Mouse (Mus musculus) midbrain, embryonic 13.5 days (tissue): Measurements from ENCODE around the gene BC049715. TPM values are rescaled to one million over a fixed set of nuclear protein-coding genes. Genes with fewer than 3 reads are reported as not detected.

Experiments
- ATAC-seq: fragments of 200-750 bp; cut with Nextera tagmentation; 2 replicates; pipeline ENCODE4 v1.8.0; 2017; ENCODE audit warnings: mild to moderate bottlenecking, moderate TSS enrichment, moderate library complexity
- H3K27ac ChIP-seq: fragments of 300-500 bp; sonication (generic); 2 replicates; pipeline ENCODE4 v1.5.1; 2015; ENCODE audit warnings: inconsistent platforms, mild to moderate bottlenecking, moderate library complexity
- H3K27me3 ChIP-seq: fragments of 300-500 bp; sonication (generic); 2 replicates; pipeline ENCODE4 v1.6.1; 2015; ENCODE audit warnings: mild to moderate bottlenecking, inconsistent platforms
- H3K36me3 ChIP-seq: fragments of 300-500 bp; sonication (generic); 2 replicates; pipeline ENCODE4 v1.6.1; 2015; ENCODE audit warnings: mild to moderate bottlenecking, inconsistent platforms
- H3K4me1 ChIP-seq: fragments of 300-500 bp; sonication (generic); replicated peaks from 2 replicates; pipeline ENCODE4 v1.6.1; 2015; ENCODE audit warnings: inconsistent platforms
- H3K4me2 ChIP-seq: fragments of 300-500 bp; sonication (generic); replicated peaks from 2 replicates; pipeline ENCODE4 v1.6.1; 2015; ENCODE audit warnings: moderate library complexity, mild to moderate bottlenecking, inconsistent platforms
- H3K4me3 ChIP-seq: fragments of 300-500 bp; sonication (generic); replicated peaks from 2 replicates; pipeline ENCODE4 v1.5.1; 2015; ENCODE audit warnings: mild to moderate bottlenecking, inconsistent platforms
- H3K9ac ChIP-seq: fragments of 300-500 bp; sonication (generic); replicated peaks from 2 replicates; pipeline ENCODE4 v1.6.1; 2015; ENCODE audit warnings: mild to moderate bottlenecking, inconsistent platforms
- H3K9me3 ChIP-seq: fragments of 300-500 bp; sonication (generic); 2 replicates; pipeline ENCODE4 v1.6.1; 2016; ENCODE audit warnings: mild to moderate bottlenecking, inconsistent platforms
- WGBS: fragments of 180-500 bp; shearing (Covaris S2); methylation state at CpG from one replicate; pipeline ENCODE4 v1.1.7; 2015; 5-methylcytosine and 5-hydroxymethylcytosine counted together
- polyA plus RNA-seq: library from polyadenylated mRNA; unstranded; fragments of >200 nt; fragmentation: Nextera tagmentation; extraction: Ambion mirVana; gene quantifications from 2 replicates; pipeline ENCODE4 v1.2.1, GENCODE M21; 2015

BC049715 gene
- polyA plus RNA-seq, 1 experiment from 2014 or later: 1.7 TPM

GRCm38 (mm10) chr6:136856071-136856636 is 28.7 kb downstream of the BC049715 start:
- Histone ChIP-seq H3K4me1 (0 out of 2 replicates have a peak, but pooled peaks cover 5% of the 10 kb centered on the region), H3K9me3 (no peaks in the 10 kb centered on the region), H3K4me3 (no peak overlapping the region), H3K27me3 (no peaks in the 10 kb centered on the region), H3K27ac (no peak overlapping the region), H3K4me2 (no peak overlapping the region), H3K9ac (no peak overlapping the region), H3K36me3 (no peaks in the 10 kb centered on the region)
- 75% methylated on average over 14 of the region's 14 CpGs for WGBS
- no peak for ATAC-seq

DNA sequence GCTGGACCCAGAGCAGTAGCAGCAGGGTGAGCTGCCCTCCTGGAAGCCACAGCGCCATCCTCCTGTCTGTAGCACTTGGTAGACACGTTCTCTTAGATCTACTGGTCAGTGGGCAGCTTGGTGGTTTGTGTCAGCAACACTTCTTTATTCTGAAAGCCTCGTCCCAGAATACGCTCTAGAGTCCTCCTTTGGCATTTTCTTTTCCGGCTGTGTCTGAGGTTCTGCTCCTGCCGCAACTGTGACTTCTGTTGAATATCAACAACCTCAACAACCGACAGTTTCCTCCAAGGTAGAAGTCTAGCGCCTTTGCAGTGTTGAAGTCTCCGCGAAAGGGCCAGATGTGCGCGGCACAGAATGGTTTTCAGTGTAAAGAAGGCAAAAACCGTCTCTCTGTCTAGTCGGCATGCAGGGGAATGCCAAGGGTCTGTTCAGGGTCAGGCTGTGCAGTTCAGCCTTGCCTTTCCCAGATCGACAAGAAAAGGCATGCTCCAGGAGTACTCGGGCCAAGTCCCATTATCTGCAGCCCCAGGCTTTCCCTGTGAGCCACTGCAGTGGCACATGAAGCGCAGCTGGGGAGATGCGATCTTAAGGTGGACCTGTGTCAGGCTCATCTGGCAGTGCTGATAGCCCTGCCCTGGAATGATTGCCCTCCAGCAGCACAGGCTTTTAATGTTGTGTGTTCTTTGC is 29.9 kb downstream of the BC049715 start, which contains the start of gene Art4:
Gene Art4, minus strand, starts transcription at position 548 of the 687 bp plus-strand sequence.
- no peak for ATAC-seq
- 83% methylated on average over 18 of the region's 18 CpGs for WGBS
- H3K4me1 ChIP-seq: 0 out of 2 replicates have a peak, but pooled peaks cover 5% of the 10 kb centered on the region
- H3K27me3 ChIP-seq: no peaks in the 10 kb centered on the region
- H3K4me2 ChIP-seq: no peak within 1 kb of the TSS
- no peaks in the 10 kb centered on the region for H3K36me3 ChIP-seq
- H3K9ac ChIP-seq: no peak within 1 kb of the TSS
- no peaks in the 10 kb centered on the region for H3K9me3 ChIP-seq
- H3K4me3 ChIP-seq: no peak within 1 kb of the TSS
- no peak within 1 kb of the TSS for H3K27ac ChIP-seq

DNA sequence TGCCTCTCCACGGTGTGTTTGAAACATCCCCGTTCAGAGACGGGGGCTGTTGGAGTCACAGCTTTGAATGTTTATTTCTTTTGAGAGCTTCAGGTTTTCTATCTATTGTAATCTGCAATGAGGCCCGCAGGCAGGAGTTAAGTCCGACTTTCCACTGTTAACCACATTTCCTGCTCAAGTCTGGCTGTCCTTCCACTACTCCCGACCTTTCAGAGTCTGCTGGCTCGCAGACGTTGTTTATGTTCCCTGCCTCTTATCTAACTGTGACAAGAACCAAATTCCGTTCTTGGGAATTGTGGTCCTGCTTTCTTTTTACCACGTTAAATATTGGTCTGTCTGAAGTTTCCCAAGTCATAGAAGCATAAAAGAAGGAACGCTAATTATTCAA is 30.4 kb downstream of the BC049715 start:
- no peaks in the 10 kb centered on the region for H3K9me3 ChIP-seq
- ATAC-seq: no peak
- H3K4me1 ChIP-seq: 0 out of 2 replicates have a peak, but pooled peaks cover 3% of the 10 kb centered on the region
- H3K4me3 ChIP-seq: no peak overlapping the region
- WGBS: 74% methylated on average over 11 of the region's 11 CpGs
- H3K27ac ChIP-seq: no peak overlapping the region
- H3K9ac ChIP-seq: no peak overlapping the region
- no peaks in the 10 kb centered on the region for H3K36me3 ChIP-seq
- H3K4me2 ChIP-seq: no peak overlapping the region
- H3K27me3 ChIP-seq: no peaks in the 10 kb centered on the region

GRCm38 (mm10) chr6:136858420-136858819 is 31.0 kb downstream of the BC049715 start:
- Histone ChIP-seq H3K27me3 (no peaks in the 10 kb centered on the region), H3K9ac (no peak overlapping the region), H3K9me3 (no peaks in the 10 kb centered on the region), H3K4me3 (no peak overlapping the region), H3K36me3 (no peaks in the 10 kb centered on the region), H3K27ac (no peak overlapping the region), H3K4me1 (0 out of 2 replicates have a peak, but pooled peaks cover 3% of the 10 kb centered on the region), H3K4me2 (no peak overlapping the region)
- WGBS: 83% methylated on average over 8 of the region's 8 CpGs
- no peak for ATAC-seq

- no peaks in the 10 kb centered on the region for H3K36me3 ChIP-seq
- H3K4me3 ChIP-seq: no peak overlapping the region
- H3K27me3 ChIP-seq: no peaks in the 10 kb centered on the region
- 0 out of 2 replicates have a peak, but pooled peaks cover 3% of the 10 kb centered on the region for H3K4me1 ChIP-seq
- 50% methylated on average over 9 of the region's 9 CpGs for WGBS
- H3K27ac ChIP-seq: no peak overlapping the region
- no peak overlapping the region for H3K4me2 ChIP-seq
- no peaks in the 10 kb centered on the region for H3K9me3 ChIP-seq
- no peak overlapping the region for H3K9ac ChIP-seq
- ATAC-seq: peak; percentile 63
These were observed 33.6 kb downstream of the BC049715 start for GRCm38 (mm10) chr6:136861020-136861419.

DNA sequence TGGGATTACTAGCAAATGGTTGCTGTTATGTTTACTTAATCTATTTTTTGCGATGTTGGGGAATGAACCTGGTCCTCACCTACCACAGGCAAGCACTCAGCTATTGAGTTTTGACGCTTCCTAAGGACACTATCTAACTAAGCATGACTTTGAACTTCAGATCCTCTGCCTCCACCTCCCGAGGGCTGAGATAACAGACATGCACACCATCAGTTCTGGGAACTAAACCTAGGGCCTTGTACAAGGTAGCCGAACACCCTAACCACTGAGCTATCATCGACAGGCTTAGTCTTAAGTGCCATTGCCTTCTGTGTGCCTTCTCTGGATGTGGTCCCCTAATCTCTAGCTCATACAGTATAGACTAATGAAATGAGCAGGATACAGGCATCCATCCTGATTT is 37.9 kb downstream of the BC049715 start:
- H3K36me3 ChIP-seq: no peaks in the 10 kb centered on the region
- H3K9ac ChIP-seq: no peak overlapping the region
- H3K4me3 ChIP-seq: no peak overlapping the region
- H3K4me1 ChIP-seq: no peaks in the 10 kb centered on the region
- no peak for ATAC-seq
- WGBS: 91% methylated on average over 5 of the region's 5 CpGs
- no peak overlapping the region for H3K27ac ChIP-seq
- H3K4me2 ChIP-seq: no peak overlapping the region
- no peaks in the 10 kb centered on the region for H3K9me3 ChIP-seq
- H3K27me3 ChIP-seq: no peaks in the 10 kb centered on the region

GRCm38 (mm10) chr6:136866150-136866549 is 38.7 kb downstream of the BC049715 start:
- ATAC-seq: no peak
- no peak overlapping the region for H3K27ac ChIP-seq
- H3K4me2 ChIP-seq: no peak overlapping the region
- H3K27me3 ChIP-seq: no peaks in the 10 kb centered on the region
- no peaks in the 10 kb centered on the region for H3K9me3 ChIP-seq
- no peak overlapping the region for H3K4me3 ChIP-seq
- H3K9ac ChIP-seq: no peak overlapping the region
- no peaks in the 10 kb centered on the region for H3K36me3 ChIP-seq
- WGBS: 77% methylated on average over 4 of the region's 4 CpGs
- H3K4me1 ChIP-seq: no peaks in the 10 kb centered on the region

- Histone ChIP-seq H3K4me2 (no peak overlapping the region), H3K36me3 (no peaks in the 10 kb centered on the region), H3K27me3 (no peaks in the 10 kb centered on the region), H3K27ac (no peak overlapping the region), H3K9me3 (no peaks in the 10 kb centered on the region), H3K9ac (no peak overlapping the region), H3K4me1 (no peaks in the 10 kb centered on the region), H3K4me3 (no peak overlapping the region)
- WGBS: 89% methylated on average over 5 of the region's 5 CpGs
- ATAC-seq: no peak
These were observed 41.5 kb downstream of the BC049715 start for GRCm38 (mm10) chr6:136868921-136869320.

- no peak for ATAC-seq
- Histone ChIP-seq H3K4me2 (no peak overlapping the region), H3K4me1 (0 out of 2 replicates have a peak, but pooled peaks cover 3% of the 10 kb centered on the region), H3K36me3 (no peaks in the 10 kb centered on the region), H3K4me3 (no peak overlapping the region), H3K9ac (no peak overlapping the region), H3K27me3 (no peaks in the 10 kb centered on the region), H3K9me3 (no peaks in the 10 kb centered on the region), H3K27ac (no peak overlapping the region)
- WGBS: 50% methylated on average over 8 of the region's 8 CpGs
These were observed 47.2 kb downstream of the BC049715 start for GRCm38 (mm10) chr6:136874599-136874998.

GRCm38 (mm10) chr6:136875670-136876069 is 48.2 kb downstream of the BC049715 start, which contains the start of gene Mgp:
TSS of gene Mgp (minus strand) at chr6:136875823.
- Histone ChIP-seq H3K27ac (no peak within 1 kb of the TSS), H3K9ac (no peak within 1 kb of the TSS), H3K4me1 (0 out of 2 replicates have a peak, but pooled peaks cover 3% of the 10 kb centered on the region), H3K9me3 (no peaks in the 10 kb centered on the region), H3K36me3 (no peaks in the 10 kb centered on the region), H3K27me3 (no peaks in the 10 kb centered on the region), H3K4me3 (no peak within 1 kb of the TSS), H3K4me2 (no peak within 1 kb of the TSS)
- WGBS: 65% methylated on average over 9 of the region's 9 CpGs
- no peak for ATAC-seq

DNA sequence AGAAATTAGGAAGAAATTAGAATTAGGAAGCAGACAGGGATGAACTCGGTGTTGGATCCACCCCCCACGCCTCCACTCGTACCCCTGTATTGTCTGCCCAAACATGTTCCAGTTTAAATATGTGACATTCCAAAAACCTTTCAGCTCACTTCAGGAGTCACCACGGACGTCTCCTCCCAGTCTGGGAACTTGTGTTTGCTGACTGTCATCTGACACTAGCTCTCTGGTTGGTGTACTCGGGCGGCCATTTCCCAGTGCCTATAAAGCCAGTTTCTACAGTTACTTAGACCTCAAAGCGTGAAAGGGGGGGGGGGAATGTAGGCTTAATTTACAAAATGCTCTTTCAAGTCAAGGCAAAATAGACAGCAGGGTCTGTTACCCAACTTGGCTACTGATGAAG is 54.3 kb downstream of the BC049715 start:
- H3K4me1 ChIP-seq: no peaks in the 10 kb centered on the region
- H3K27me3 ChIP-seq: no peaks in the 10 kb centered on the region
- no peak overlapping the region for H3K27ac ChIP-seq
- no peak overlapping the region for H3K4me2 ChIP-seq
- no peak overlapping the region for H3K9ac ChIP-seq
- no peaks in the 10 kb centered on the region for H3K36me3 ChIP-seq
- WGBS: 80% methylated on average over 8 of the region's 8 CpGs
- H3K9me3 ChIP-seq: no peaks in the 10 kb centered on the region
- no peak overlapping the region for H3K4me3 ChIP-seq
- ATAC-seq: no peak

DNA sequence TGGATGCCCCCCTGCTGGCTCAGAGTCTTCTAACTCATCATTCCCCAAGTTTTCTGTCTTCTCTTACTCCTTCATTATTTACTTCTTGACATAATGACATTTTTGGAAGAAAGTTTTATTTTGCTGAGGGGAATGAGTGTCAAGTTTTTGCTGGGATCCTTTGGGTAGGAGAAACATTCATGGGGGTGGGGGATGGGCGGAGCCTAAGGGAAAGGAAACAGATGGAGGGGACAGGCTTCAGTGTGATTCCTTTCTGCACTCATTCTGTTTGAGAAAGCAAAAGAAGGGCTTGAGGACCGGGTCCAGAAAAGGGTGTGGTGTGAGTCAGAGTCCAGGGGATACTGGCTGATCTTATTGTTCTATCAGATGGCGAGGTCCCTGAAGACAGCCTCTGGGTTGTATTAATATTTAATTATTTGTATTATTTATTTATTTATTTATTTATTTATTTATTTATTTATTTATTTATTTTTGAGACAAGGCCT is 56.0 kb downstream of the BC049715 start:
- Histone ChIP-seq H3K9ac (no peak overlapping the region), H3K4me1 (no peaks in the 10 kb centered on the region), H3K36me3 (no peaks in the 10 kb centered on the region), H3K27me3 (no peaks in the 10 kb centered on the region), H3K27ac (no peak overlapping the region), H3K4me3 (no peak overlapping the region), H3K4me2 (no peak overlapping the region), H3K9me3 (no peaks in the 10 kb centered on the region)
- ATAC-seq: no peak
- 82% methylated on average over 3 of the region's 3 CpGs for WGBS
